Mouse (Mus musculus): Measurements from ENCODE around the gene Dusp9.

DNA sequence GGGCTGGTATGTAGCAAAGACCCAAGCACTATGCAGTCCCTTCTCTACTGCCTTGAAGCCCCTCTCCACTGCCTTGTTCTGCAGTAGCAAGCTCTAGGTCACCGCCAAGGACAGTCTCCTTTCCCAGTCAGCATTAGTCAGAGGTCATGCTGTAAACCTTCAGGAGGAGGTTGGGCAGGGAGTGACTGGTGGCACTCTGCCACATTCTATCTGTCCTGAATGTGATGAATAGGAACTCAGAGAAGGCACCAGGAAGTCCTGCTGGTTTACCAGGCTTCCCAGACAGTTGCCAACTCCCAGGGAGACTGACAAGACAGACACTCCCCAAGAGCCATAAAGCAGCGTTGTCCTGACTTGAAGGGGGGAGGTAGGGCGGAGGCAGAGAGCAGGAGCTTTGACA is 46.4 kb downstream of the Dusp9 start:
- TF ChIP-seq POLR2A (IDR thresholded peaks at IDR 0.05; ENCODE audit: low read depth, low read length) (no peak), CTCF (IDR thresholded peaks at IDR 0.05; ENCODE audit: borderline replicate concordance, insufficient read depth, low read length) (no peak)
